Mouse (Mus musculus): ENCODE data around the gene Gm20708.

GRCm38 (mm10) chr11:117864805-117865204, 55.3 kb downstream of the Gm20708 start:
- TF ChIP-seq CTCF (IDR thresholded peaks at IDR 0.05; ENCODE audit: low read depth, low read length) (no peak), POLR2A (IDR thresholded peaks at IDR 0.05; ENCODE audit: insufficient read depth, low read length) (no peak), EP300 (IDR thresholded peaks at IDR 0.05; ENCODE audit: insufficient read depth, low read depth, low read length) (no peak)

Data from ES-Bruce4 (cell line).